Mouse (Mus musculus): Measurements from ENCODE around the gene Klhdc8b.

- TF ChIP-seq CTCF (IDR thresholded peaks at IDR 0.05; ENCODE audit: borderline replicate concordance, extremely low read depth, insufficient read depth, insufficient read length) = no peak
- no peak for TF ChIP-seq POLR2A (IDR thresholded peaks at IDR 0.05; ENCODE audit: borderline replicate concordance, extremely low read depth, insufficient read depth, insufficient read length, poor library complexity, severe bottlenecking)
Observed at GRCm38 (mm10) chr9:108491286-108491580, 29.9 kb upstream of the Klhdc8b start.
